Mouse (Mus musculus): ENCODE data around the gene Rap1gds1. TPM values are rescaled to one million over a fixed set of nuclear protein-coding genes. Genes with fewer than 3 reads are reported as not detected.

Rap1gds1 gene
- polyA plus RNA-seq, 1 experiment from 2014 or later: 99.7 TPM

- 78% methylated on average over 5 of the region's 5 CpGs for WGBS
- Histone ChIP-seq H3K4me3 (no peak overlapping the region), H3K4me2 (no peak overlapping the region), H3K4me1 (replicated peaks) (no peaks in the 10 kb centered on the region), H3K9me3 (0 out of 2 replicates have a peak, but pooled peaks cover 8% of the 10 kb centered on the region), H3K36me3 (no peaks in the 10 kb centered on the region), H3K27ac (replicated peaks) (no peak overlapping the region), H3K9ac (no peak overlapping the region), H3K27me3 (no peaks in the 10 kb centered on the region)
- no peak for ATAC-seq (ENCODE audit: low read depth)
These were observed 9.0 kb upstream of the Rap1gds1 start for GRCm38 (mm10) chr3:139083778-139084539.

GRCm38 (mm10) chr3:139079831-139080230 lies 4.8 kb upstream of the Rap1gds1 start:
- Histone ChIP-seq H3K27ac (replicated peaks) (no peak overlapping the region), H3K9ac (no peak overlapping the region), H3K4me2 (no peak overlapping the region), H3K27me3 (no peaks in the 10 kb centered on the region), H3K4me3 (no peak overlapping the region), H3K9me3 (no peaks in the 10 kb centered on the region), H3K4me1 (replicated peaks) (0 out of 2 replicates have a peak, but pooled peaks cover 3% of the 10 kb centered on the region), H3K36me3 (no peaks in the 10 kb centered on the region)
- 93% methylated on average over 6 of the region's 6 CpGs for WGBS
- no peak for ATAC-seq (ENCODE audit: low read depth)

DNA sequence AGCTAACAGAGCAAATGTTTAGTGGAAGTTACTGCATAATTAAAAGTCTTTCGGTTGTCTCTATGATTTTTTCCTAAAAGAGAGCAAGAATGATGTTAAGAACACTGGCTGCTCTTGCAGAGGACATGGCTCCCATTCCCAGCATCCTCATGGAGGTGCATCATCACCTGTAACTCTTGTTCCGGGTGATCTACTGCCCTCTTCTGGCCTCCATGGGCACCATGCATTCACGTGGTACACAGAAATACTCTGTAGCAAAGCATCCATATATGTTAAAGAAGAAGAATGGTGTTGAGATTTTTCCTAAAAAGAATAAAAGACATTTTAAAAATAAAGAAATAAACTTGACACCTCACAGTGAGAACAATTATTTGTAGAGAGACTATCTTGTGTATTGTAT lies 3.0 kb upstream of the Rap1gds1 start:
- no peak overlapping the region for H3K9ac ChIP-seq
- WGBS: 84% methylated on average over 3 of the region's 3 CpGs

GRCm38 (mm10) chr3:139076059-139076455 lies 1.1 kb upstream of the Rap1gds1 start:
- 10% methylated on average over 7 of the region's 7 CpGs for WGBS
- Histone ChIP-seq H3K9me3 (no peaks in the 10 kb centered on the region), H3K9ac (peak overlapping the region; percentile 88), H3K4me2 (peak overlapping the region; percentile 82), H3K27ac (replicated peaks) (peak overlapping the region; percentile 99), H3K27me3 (no peaks in the 10 kb centered on the region), H3K36me3 (no peaks in the 10 kb centered on the region), H3K4me1 (replicated peaks) (peaks cover 24% of the 10 kb centered on the region), H3K4me3 (peak overlapping the region; percentile 93)
- peak; percentile 7; the same call in 1 of the 2 replicates for ATAC-seq (ENCODE audit: low read depth)

More for the DNA sequence above, 3.0 kb upstream of the Rap1gds1 start:
- Histone ChIP-seq H3K4me2 (no peak overlapping the region), H3K27ac (replicated peaks) (no peak overlapping the region), H3K27me3 (no peaks in the 10 kb centered on the region), H3K9me3 (no peaks in the 10 kb centered on the region), H3K4me1 (replicated peaks) (peaks cover 15% of the 10 kb centered on the region), H3K36me3 (no peaks in the 10 kb centered on the region), H3K4me3 (no peak overlapping the region)
- no peak for ATAC-seq (ENCODE audit: low read depth)

DNA sequence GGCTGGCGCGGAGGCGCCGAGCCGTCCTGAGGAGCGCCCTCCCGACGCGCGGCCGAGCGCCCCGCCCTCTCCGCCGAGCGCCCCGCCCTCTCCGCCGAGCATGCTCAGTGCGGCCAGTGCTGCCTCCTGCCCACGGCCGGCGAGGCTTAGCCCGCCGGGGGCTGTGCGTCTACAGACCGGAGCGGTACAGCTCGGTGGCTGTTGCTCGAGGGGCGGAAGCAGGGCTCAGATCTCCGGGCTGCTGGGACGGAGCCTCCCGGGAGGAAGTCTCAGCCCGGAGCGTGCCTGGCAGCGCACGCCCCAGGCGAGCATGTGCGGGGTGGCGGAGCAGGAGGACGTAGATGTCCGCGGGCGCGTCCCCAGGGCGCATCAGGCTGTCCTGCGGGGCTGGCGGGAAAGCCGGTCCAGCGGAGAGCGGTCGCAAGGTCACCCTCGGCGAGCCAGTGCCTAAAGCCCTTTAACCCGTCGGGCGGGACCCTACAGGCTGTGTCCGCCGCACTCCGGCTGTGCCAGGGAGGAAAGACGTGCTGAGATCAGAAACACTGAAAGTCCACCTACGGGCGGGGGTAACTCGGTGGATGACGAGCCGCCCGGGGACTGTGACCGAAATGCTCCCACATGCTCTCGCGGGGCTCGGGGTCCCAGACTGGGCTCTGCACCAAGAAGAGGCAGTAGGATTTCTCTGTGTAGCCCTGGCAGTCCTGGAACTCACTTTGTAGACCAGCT lies 495 bp upstream of the Rap1gds1 start:
- no peaks in the 10 kb centered on the region for H3K27me3 ChIP-seq
- no peaks in the 10 kb centered on the region for H3K9me3 ChIP-seq
- peak overlapping the region; percentile 82 for H3K4me2 ChIP-seq
- peak overlapping the region; percentile 99 for H3K27ac ChIP-seq (replicated peaks)
- H3K9ac ChIP-seq: peak overlapping the region; percentile 88
- peaks cover 24% of the 10 kb centered on the region for H3K4me1 ChIP-seq (replicated peaks)
- WGBS: under 1% methylated on average over 57 of the region's 72 CpGs
- peak; percentile 98 for ATAC-seq (ENCODE audit: low read depth)
- H3K36me3 ChIP-seq: no peaks in the 10 kb centered on the region
- peak overlapping the region; percentile 93 for H3K4me3 ChIP-seq

GRCm38 (mm10) chr3:139073801-139074483 lies 1.1 kb downstream of the Rap1gds1 start:
- Histone ChIP-seq H3K9me3 (no peaks in the 10 kb centered on the region), H3K4me3 (peak overlapping the region; percentile 93), H3K4me2 (peak overlapping the region; percentile 63), H3K9ac (peak overlapping the region; percentile 93), H3K4me1 (replicated peaks) (peaks cover 33% of the 10 kb centered on the region), H3K36me3 (no peaks in the 10 kb centered on the region), H3K27me3 (no peaks in the 10 kb centered on the region), H3K27ac (replicated peaks) (peak overlapping the region; percentile 99)
- no peak for ATAC-seq (ENCODE audit: low read depth)
- 4% methylated on average over 12 of the region's 12 CpGs for WGBS

- Histone ChIP-seq H3K9me3 (no peaks in the 10 kb centered on the region), H3K9ac (no peak overlapping the region), H3K36me3 (no peaks in the 10 kb centered on the region), H3K4me2 (no peak overlapping the region), H3K4me1 (replicated peaks) (peaks cover 39% of the 10 kb centered on the region), H3K27me3 (no peaks in the 10 kb centered on the region), H3K4me3 (no peak overlapping the region), H3K27ac (replicated peaks) (no peak overlapping the region)
- WGBS: 39% methylated on average over 4 of the region's 4 CpGs
- no peak for ATAC-seq (ENCODE audit: low read depth)
These were observed 5.5 kb downstream of the Rap1gds1 start for GRCm38 (mm10) chr3:139069539-139069938.

DNA sequence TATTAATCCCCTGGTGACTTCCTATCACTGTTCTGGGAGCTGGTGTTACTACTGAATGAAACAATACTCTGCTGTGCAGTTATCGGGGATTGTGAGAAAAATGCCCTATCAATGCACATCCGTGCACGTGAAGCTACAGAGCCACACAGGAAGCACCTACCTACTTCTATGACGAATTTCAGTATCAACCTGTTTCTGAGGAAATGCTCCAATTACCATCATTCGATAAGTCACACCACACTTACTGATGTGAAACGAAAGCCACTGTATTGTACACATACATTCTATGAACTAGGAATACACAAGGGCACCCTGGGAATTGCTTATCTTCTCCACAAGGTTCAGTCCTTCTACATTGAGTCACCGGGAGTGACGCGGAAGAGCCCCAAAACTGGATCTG lies 10.9 kb downstream of the Rap1gds1 start:
- H3K36me3 ChIP-seq: 0 out of 2 replicates have a peak, but pooled peaks cover 6% of the 10 kb centered on the region
- no peak overlapping the region for H3K9ac ChIP-seq
- 0 out of 2 replicates have a peak, but pooled peaks cover 7% of the 10 kb centered on the region for H3K9me3 ChIP-seq
- H3K4me1 ChIP-seq (replicated peaks): peaks cover 12% of the 10 kb centered on the region
- no peak overlapping the region for H3K4me3 ChIP-seq
- no peaks in the 10 kb centered on the region for H3K27me3 ChIP-seq
- no peak overlapping the region for H3K4me2 ChIP-seq
- H3K27ac ChIP-seq (replicated peaks): no peak overlapping the region
- no peak for ATAC-seq (ENCODE audit: low read depth)
- 94% methylated on average over 9 of the region's 9 CpGs for WGBS

DNA sequence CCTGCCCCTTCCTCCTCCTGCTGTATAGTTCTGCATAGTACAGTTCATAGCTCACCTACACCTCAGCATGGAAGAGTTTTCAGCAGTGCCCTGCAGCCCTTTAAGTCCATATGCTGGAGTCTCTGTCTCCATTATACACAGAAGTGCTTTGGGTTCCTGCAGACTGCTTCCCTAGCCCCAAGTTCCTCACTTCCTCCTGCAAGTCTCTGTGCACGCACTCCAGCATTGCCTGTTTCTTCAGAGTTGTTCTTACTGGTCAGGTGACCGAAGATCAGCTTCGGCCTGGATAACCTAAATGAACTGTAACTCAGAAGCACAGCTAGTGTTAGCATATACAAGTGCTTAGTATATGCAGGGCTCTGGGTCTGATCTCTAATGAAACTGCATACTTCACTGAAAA lies 12.9 kb downstream of the Rap1gds1 start:
- Histone ChIP-seq H3K36me3 (0 out of 2 replicates have a peak, but pooled peaks cover 6% of the 10 kb centered on the region), H3K4me1 (replicated peaks) (0 out of 2 replicates have a peak, but pooled peaks cover 3% of the 10 kb centered on the region), H3K4me2 (no peak overlapping the region), H3K9me3 (0 out of 2 replicates have a peak, but pooled peaks cover 7% of the 10 kb centered on the region), H3K27ac (replicated peaks) (no peak overlapping the region), H3K27me3 (no peaks in the 10 kb centered on the region), H3K9ac (no peak overlapping the region), H3K4me3 (no peak overlapping the region)
- WGBS: 89% methylated on average over 3 of the region's 3 CpGs
- no peak for ATAC-seq (ENCODE audit: low read depth)

- no peak overlapping the region for H3K4me3 ChIP-seq
- H3K27ac ChIP-seq (replicated peaks): no peak overlapping the region
- H3K27me3 ChIP-seq: no peaks in the 10 kb centered on the region
- WGBS: 88% methylated on average over 12 of the region's 12 CpGs
- no peak overlapping the region for H3K4me2 ChIP-seq
- H3K9me3 ChIP-seq: no peaks in the 10 kb centered on the region
- ATAC-seq (ENCODE audit: low read depth): no peak
- no peaks in the 10 kb centered on the region for H3K4me1 ChIP-seq (replicated peaks)
- peaks cover 15% of the 10 kb centered on the region; the same call in 1 of the 2 replicates for H3K36me3 ChIP-seq
- H3K9ac ChIP-seq: no peak overlapping the region
These were observed 26.0 kb downstream of the Rap1gds1 start for GRCm38 (mm10) chr3:139048701-139049622.

DNA sequence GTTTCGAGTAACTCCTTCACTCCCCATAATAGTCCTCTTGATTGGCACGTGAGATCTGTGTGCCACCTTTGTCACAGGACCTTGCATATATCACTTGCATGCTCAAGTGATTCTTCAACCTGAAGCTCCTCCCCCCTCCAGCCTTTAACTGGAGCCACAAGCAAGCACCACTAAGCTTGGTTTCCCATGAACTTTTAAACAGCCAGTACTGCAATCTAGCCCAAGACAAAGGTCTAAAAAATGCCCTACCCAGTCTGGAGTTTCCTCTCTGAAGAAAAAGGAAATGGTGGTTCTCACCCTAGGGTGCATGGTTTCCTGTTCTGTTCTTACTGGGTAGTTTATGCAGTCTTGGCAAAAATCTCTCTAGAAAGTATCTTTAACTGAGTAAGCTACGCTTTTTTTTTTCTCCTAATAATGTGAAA lies 32.6 kb downstream of the Rap1gds1 start:
- Histone ChIP-seq H3K36me3 (peaks cover 12% of the 10 kb centered on the region; the same call in 1 of the 2 replicates), H3K9me3 (no peaks in the 10 kb centered on the region), H3K4me1 (replicated peaks) (no peaks in the 10 kb centered on the region), H3K4me3 (no peak overlapping the region), H3K4me2 (no peak overlapping the region), H3K9ac (no peak overlapping the region), H3K27me3 (no peaks in the 10 kb centered on the region), H3K27ac (replicated peaks) (no peak overlapping the region)
- ATAC-seq (ENCODE audit: low read depth): no peak
- 84% methylated on average over 3 of the region's 3 CpGs for WGBS

Data from neural tube, embryonic 13.5 days (tissue).